Mouse (Mus musculus): ENCODE measurements around the gene St6galnac4.

- TF ChIP-seq CTCF (IDR thresholded peaks at IDR 0.05; ENCODE audit: low read depth, low read length), result no peak
- no peak for TF ChIP-seq POLR2A (IDR thresholded peaks at IDR 0.05; ENCODE audit: extremely low read depth, insufficient read depth, low read length)
Observed at GRCm38 (mm10) chr2:32598506-32598905, 11.6 kb downstream of the St6galnac4 start.
